Mouse (Mus musculus) retina, adult 2 months (tissue): ENCODE measurements around the gene Lap3.

Experiments used
- DNase-seq: peaks from one replicate; pipeline ENCODE4 v3.0.0-alpha.2; 2012; ENCODE audit warnings: low read depth, low spot score

Gene Lap3

GRCm38 (mm10) chr5:45496042-45496441, 2.9 kb downstream of the Lap3 start:
- DNase-seq = no peak

DNA sequence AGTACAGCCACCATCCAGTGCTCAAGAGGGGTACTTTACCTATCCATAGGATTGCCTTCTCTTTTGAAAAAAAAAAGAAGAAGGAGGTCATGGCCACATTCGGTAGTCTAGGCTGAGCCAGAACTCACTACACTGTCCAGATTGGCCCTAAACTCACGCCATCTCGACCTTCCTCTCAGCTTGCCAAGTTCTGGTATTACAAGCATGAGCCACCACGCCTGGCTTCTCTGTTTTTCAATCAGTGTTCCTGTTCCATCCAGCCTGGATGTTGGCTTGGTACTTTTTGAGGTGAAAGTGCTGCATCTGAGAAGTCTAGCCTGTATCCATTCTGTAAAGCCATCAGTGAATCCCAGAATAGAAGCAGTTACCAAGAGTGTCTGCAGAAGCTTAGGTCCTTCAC, 3.3 kb downstream of the Lap3 start:
- DNase-seq = no peak

- DNase-seq = no peak
Observed at GRCm38 (mm10) chr5:45496930-45497550, 3.9 kb downstream of the Lap3 start.

DNA sequence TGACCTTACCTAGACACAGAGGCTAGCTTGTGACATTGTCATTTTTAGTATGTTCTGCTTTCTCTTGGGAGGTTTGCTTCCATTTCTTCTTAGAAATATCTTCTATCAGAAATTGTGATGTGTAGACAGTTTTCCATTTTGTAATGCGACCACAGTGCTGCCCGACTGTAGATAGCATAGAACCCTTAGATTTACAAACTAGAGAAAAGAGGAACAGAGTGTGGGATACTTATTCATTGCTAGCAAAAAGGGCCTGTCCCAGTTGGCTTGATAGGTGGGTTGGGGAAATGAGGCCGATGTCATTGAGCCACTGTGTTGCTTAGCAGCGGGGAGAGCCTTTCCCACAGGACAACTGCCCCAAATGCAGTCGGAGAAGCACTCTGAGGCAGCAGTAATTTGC, 4.4 kb downstream of the Lap3 start:
- no peak for DNase-seq

- DNase-seq = no peak
Observed at GRCm38 (mm10) chr5:45510071-45510470, 16.9 kb downstream of the Lap3 start.

- DNase-seq = no peak
Observed at GRCm38 (mm10) chr5:45512908-45513307, 19.7 kb downstream of the Lap3 start.

DNA sequence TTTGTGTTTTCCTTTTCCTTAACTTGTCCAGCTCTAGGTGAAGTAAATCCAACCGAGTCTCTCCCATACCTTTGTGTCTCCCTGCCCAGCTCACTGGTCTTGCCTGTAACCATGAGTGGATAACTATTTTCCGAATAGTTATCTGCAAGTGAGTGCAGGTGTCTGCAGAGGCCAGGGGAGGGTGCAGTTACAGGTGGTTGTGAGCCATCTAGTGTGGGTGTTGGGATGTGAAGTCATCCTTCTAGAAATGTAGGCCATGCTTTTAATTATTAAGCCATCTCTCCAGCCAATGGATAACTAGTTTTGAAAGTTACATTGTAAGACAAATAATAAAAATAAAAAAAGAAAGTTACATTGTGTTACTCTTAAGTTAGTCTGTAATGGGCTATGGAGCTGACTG, 20.3 kb downstream of the Lap3 start:
- DNase-seq = no peak

DNA sequence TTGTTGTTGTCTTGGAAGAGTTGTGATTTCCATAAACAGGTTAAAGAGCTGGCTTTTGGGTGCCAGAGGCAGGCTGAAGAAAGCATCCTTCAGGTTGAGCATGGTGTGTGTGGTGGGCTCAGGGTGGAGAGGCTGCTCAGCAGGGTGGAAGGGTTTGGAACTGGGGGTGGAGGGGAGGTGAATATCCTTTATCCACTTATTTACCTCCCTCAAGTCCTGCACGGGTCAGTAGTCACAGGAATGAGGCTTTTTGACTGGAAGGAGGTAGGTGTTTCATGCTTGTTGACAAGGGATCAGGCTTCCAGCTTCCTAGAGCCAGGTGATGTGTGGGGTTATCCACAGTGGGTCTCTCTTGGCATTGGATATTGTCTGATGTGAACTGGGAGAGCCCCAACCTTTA, 21.4 kb downstream of the Lap3 start:
- no peak for DNase-seq

GRCm38 (mm10) chr5:45515151-45515743, 22.1 kb downstream of the Lap3 start:
- DNase-seq = no peak

DNA sequence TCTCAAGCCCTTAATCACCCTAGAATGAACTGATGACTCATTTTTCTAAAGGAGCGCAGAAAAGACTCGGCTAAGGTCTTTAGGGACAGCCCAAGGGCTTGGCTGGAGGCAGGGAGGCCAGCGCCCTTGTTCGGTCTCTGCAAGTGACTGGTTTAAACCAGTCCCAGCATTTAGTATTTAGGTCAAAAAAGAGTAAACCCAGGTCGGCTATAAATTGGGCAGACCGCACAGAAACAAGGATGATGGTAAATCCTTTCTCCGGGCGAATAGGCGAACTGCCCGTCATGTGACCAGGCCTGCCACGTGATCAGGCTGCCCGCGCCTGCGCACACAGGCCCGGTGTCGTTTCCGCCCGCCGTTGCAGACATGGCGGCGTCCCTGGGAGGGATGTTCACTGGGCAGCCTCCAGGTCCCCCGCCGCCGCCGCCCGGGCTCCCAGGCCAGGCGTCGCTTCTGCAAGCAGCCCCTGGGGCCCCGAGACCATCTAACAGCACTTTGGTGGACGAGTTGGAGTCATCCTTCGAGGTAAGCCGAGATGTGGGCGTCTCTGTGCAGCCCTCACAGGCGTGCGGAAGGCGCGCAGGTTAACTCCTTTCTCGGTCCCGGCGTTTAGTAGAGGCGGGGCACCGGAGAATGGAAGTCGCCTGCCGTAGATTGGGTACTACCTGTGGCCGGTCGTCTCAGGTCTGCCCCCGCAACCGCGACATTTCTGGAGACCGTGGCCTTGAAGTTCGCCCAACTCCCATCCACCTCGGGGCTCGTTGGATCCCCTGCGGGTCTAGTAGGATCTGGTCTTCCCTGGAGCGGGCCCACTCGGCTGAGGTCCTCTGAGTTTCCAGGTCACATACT, 27.0 kb downstream of the Lap3 start, which contains the start of gene Med28:
Gene Med28, plus strand, starts transcription at position 270 of the 849 bp plus-strand sequence.
- peak; percentile 82 for DNase-seq

- no peak for DNase-seq
Observed at GRCm38 (mm10) chr5:45520809-45521110, 27.6 kb downstream of the Lap3 start.

GRCm38 (mm10) chr5:45521601-45522000, 28.4 kb downstream of the Lap3 start:
- no peak for DNase-seq

DNA sequence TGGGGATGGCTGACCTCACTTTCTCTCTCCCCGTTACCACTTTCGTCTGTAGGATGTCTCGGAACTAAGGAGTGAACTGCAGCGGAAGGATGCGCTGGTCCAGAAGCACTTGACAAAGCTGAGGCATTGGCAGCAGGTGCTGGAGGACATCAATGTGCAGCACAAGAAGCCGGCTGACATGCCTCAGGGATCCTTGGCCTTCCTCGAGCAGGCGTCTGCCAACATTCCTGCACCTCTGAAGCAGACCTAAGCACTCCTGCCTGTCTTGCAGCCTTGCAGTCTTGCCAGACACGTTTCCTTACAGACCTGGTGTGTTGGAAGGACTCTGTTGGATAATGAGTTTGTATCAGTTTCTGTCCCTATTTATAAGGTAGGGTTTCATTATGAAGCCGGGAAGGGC, 31.9 kb downstream of the Lap3 start:
- DNase-seq = no peak

GRCm38 (mm10) chr5:45526338-45526737, 33.2 kb downstream of the Lap3 start:
- no peak for DNase-seq

DNA sequence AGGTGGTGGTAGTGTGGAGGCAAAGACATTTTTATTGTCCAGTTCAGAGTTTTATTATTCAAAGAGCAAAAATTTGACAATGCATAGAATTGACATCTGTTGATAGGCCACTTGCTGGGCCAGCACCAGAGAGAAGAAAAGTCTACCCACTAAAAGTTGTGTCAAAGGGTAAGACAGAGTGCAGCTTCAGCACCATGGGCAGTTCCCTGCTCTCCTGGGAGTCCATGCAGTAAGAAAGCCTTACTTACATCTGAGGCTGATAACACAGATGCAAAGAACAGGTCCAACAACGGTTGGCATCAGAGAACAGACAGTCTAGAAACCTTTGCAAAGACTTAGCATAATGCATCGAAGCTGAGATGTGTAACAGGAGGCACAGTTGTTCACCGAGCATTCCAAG, 36.5 kb downstream of the Lap3 start:
- no peak for DNase-seq

DNA sequence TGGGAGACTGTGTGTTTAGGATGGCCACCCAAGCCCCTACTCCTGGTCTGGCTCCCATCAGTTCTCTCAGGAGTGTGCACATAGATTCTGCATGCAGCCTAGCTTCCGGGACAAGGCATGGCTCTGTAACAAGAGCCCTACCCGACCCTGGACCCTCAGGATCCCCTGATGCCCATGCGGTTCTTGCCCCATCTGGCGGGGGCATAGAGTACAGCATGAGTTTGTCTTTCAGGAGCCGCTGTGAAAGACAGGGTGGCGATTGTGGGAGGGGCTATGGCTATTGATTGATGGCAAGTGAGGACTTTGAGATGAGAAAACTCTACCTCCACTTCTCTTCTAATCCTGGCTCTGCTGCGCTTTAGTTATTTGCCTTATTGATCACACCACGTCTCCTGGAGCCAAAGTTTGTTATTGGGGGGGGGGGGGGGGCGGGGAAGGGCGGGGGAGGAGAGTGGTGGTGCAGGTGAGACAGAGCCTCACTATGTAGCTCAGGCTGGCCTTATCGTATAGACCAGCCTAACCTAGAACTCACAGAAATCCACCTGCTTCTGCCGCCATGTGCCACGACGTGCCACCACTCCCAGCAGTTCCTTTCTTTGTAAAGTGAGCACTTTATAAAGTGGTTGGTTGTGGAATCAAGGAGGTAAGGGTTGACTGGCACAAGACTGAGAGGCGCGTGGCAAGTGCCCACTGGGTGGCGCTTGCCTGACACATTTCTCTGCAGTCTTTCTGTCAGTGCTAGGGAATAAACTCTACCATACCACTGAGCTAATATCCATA, 41.3 kb downstream of the Lap3 start:
- no peak for DNase-seq

GRCm38 (mm10) chr5:45535177-45535576, 42.0 kb downstream of the Lap3 start:
- DNase-seq = no peak

DNA sequence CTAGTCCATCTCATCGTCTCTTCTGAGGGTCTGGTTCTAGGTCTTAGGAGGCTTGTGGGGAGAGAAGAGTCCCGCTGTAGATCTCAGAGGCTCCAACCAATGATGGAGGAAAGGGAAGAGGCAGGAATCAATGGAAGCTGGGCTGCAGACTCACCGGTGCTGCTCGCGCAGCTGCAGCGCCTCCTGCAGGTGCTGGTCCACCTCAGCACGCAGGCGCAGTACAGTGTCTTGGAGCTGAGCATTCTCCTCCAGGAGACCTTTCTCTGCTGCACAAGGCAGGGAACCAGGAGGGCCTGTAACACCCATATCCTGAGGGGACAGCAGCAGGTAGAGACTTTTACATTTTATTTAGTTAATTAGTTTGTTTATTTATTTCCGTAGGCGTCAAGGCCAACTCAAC, 46.3 kb downstream of the Lap3 start:
- DNase-seq = no peak

DNA sequence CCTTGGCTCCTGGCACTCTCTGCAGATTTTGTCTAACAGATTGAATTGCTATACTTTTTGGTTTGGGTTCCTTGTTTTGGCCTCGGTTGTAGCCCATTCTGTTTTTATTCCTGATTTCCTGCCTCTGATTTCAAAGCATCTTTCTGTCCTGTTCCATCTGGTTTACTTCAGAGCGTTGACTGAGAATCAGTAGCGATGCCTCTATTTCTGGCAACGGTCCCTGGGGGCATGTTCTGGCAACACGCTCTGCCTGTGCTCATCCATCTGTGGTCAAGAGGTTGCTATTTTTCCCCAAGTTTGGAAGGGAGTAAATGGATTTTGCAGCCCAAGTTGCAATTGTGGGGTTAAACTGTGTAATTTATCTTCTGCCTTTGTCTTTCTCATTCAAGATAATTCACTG, 50.2 kb downstream of the Lap3 start:
- no peak for DNase-seq

GRCm38 (mm10) chr5:45549586-45549985, 56.4 kb downstream of the Lap3 start:
- DNase-seq = no peak
